Mouse (Mus musculus) large intestine, adult 2 months (tissue): ENCODE measurements around the gene Slc22a4. TPM values are rescaled to one million over a fixed set of nuclear protein-coding genes. Genes with fewer than 3 reads are reported as not detected.
"Not testable (repeated sequence)": the region's sequence is repeated elsewhere in the genome, so short reads cannot be mapped to it uniquely, and the experiment has no call there.

Source experiments
- DNase-seq: peaks from one replicate; pipeline ENCODE4 v3.0.0-alpha.2; 2012; ENCODE audit warnings: low read depth, low spot score
- WGBS: fragments of 180-500 bp; shearing (Covaris S2); methylation state at CpG from one replicate; pipeline ENCODE4 v1.1.7; 2018; 5-methylcytosine and 5-hydroxymethylcytosine counted together
- polyA plus RNA-seq: library from polyadenylated mRNA; depleted of rRNA; stranded (reverse); fragments of >200 nt; gene quantifications from 2 replicates; pipeline ENCODE4 v1.2.3, GENCODE M21; 2012; rRNA removed

Gene Slc22a4
- polyA plus RNA-seq, 1 experiment, result 8.6 TPM

DNA sequence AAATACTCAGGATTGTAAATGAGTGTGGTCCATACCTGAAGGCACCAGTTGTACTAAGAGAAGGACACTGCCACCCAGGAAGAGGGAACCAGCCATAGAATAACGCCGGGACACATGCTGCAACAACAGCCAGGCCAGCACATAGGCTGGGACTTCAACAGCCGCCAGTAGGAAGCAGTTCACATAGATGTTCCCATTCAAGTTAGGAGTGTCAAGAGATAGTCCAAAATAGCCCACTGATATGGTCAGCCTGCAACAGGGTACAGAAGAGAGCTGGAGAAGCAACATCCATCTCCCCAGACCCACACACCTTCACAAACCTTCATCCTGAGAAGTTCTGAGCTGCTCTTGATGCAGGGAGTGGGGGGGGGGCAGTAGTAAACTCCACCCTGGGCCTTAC, 73.2 kb downstream of the Slc22a4 start:
- DNase-seq, result no peak
- 93% methylated on average over 3 of the region's 3 CpGs for WGBS

DNA sequence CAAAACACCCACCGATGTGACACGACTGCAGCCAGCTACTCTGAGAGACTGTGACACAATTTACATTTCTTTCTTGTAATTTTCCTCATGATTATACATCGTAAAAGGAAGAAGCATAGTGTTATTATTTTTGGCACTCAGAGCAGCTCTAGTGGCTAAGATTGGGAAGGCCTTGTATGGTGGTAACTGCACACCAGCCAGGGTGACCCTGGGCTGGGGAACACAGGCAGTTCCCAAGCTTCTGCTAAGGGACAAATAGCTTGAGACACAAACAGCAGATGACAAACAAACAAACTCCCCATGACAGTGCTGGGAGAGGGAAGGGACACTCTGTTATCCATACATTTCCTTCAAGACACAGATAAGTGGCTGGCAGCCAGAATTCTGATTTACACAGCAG, 77.8 kb downstream of the Slc22a4 start:
- not testable (repeated sequence) for DNase-seq
- 80% methylated on average over 1 of the region's 3 CpGs for WGBS

Other genes starting within 250 kb of the Slc22a4 start
- 15.6 and 19.5 TPM in 2 replicates for gene Gm12216, start 168.8 kb downstream of the Slc22a4 start, polyA plus RNA-seq
- 29.0 and 47.8 TPM in 2 replicates for gene Slc22a5, start 136.4 kb downstream of the Slc22a4 start, polyA plus RNA-seq
- 11.8 and 14.2 TPM in 2 replicates for gene Slc22a21, start 47.8 kb downstream of the Slc22a4 start, polyA plus RNA-seq
- 20.1 and 23.6 TPM in 2 replicates for gene Pdlim4, start 40.9 kb upstream of the Slc22a4 start, polyA plus RNA-seq
- gene P4ha2, start 72.0 kb upstream of the Slc22a4 start, polyA plus RNA-seq, result 3.3 and 3.8 TPM in 2 replicates
- gene Csf2, start 221.6 kb upstream of the Slc22a4 start, polyA plus RNA-seq, result 0.15 and 0.21 TPM in 2 replicates
- gene Il3, start 239.2 kb upstream of the Slc22a4 start, polyA plus RNA-seq, result not detected in 2 replicates